Mouse (Mus musculus) midbrain, embryonic 15.5 days (tissue): ENCODE data around the gene Plet1. TPM values are rescaled to one million over a fixed set of nuclear protein-coding genes. Genes with fewer than 3 reads are reported as not detected.

Experiments used
- ATAC-seq: fragments of 200-750 bp; cut with Nextera tagmentation; replicated peaks from 2 replicates; pipeline ENCODE4 v1.8.0; 2017; ENCODE audit warnings: moderate TSS enrichment
- H3K27ac ChIP-seq: fragments of 300-500 bp; sonication (generic); 2 replicates; pipeline ENCODE4 v1.5.1; 2015; ENCODE audit warnings: mild to moderate bottlenecking, inconsistent platforms
- H3K27me3 ChIP-seq: fragments of 300-500 bp; sonication (generic); replicated peaks from 2 replicates; pipeline ENCODE4 v1.6.1; 2015; ENCODE audit warnings: inconsistent platforms
- H3K36me3 ChIP-seq: fragments of 300-500 bp; sonication (generic); replicated peaks from 2 replicates; pipeline ENCODE4 v1.6.1; 2015; ENCODE audit warnings: inconsistent platforms
- H3K4me1 ChIP-seq: fragments of 300-500 bp; sonication (generic); 2 replicates; pipeline ENCODE4 v1.6.1; 2015; ENCODE audit warnings: inconsistent platforms
- H3K4me2 ChIP-seq: fragments of 300-500 bp; sonication (generic); 2 replicates; pipeline ENCODE4 v1.6.1; 2015; ENCODE audit warnings: inconsistent platforms, mild to moderate bottlenecking, moderate library complexity
- H3K4me3 ChIP-seq: fragments of 300-500 bp; sonication (generic); 2 replicates; pipeline ENCODE4 v1.5.1; 2015; ENCODE audit warnings: mild to moderate bottlenecking, inconsistent platforms
- H3K9ac ChIP-seq: fragments of 300-500 bp; sonication (generic); 2 replicates; pipeline ENCODE4 v1.6.1; 2015; ENCODE audit warnings: mild to moderate bottlenecking, inconsistent platforms
- H3K9me3 ChIP-seq: fragments of 300-500 bp; sonication (generic); 2 replicates; pipeline ENCODE4 v1.6.1; 2016; ENCODE audit warnings: inconsistent platforms
- WGBS: fragments of 180-500 bp; shearing (Covaris S2); methylation state at CpG from one replicate; pipeline ENCODE4 v1.1.7; 2015; ENCODE audit warnings: mixed read lengths; 5-methylcytosine and 5-hydroxymethylcytosine counted together
- polyA plus RNA-seq: library from polyadenylated mRNA; unstranded; fragments of >200 nt; fragmentation: Nextera tagmentation; extraction: Ambion mirVana; gene quantifications from 2 replicates; pipeline ENCODE4 v1.2.1, GENCODE M21; 2015

Plet1 gene
- polyA plus RNA-seq, 1 experiment from 2014 or later, result 0.63 TPM

DNA sequence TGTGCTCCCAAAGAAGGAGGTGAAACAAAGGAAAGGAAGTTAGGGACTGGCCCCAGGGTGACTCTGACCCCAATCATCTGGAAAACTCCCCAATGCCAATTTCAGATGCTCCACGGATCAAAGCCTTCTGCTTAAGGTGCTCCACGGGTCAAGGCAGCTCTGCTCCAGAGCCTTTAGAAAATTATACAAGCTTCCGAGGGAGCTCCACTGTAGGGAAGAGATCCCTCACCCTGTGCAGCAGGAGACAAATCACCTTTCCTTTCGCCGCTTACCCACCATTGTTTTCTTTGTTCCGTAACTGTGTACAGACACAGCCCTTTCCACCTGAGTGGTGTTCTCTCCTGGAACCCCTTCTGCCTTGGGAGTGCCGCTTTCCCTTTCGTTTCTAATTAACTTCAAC lies 18.6 kb upstream of the Plet1 start:
- Histone ChIP-seq H3K9ac (no peak overlapping the region), H3K4me2 (no peak overlapping the region), H3K27ac (no peak overlapping the region), H3K36me3 (no peaks in the 10 kb centered on the region), H3K9me3 (no peaks in the 10 kb centered on the region), H3K4me1 (no peaks in the 10 kb centered on the region), H3K4me3 (no peak overlapping the region), H3K27me3 (0 out of 2 replicates have a peak, but pooled peaks cover 2% of the 10 kb centered on the region)
- WGBS, result 57% methylated on average over 8 of the region's 8 CpGs
- no peak for ATAC-seq

- Histone ChIP-seq H3K4me2 (no peak overlapping the region), H3K4me3 (no peak overlapping the region), H3K9me3 (no peaks in the 10 kb centered on the region), H3K4me1 (no peaks in the 10 kb centered on the region), H3K9ac (no peak overlapping the region), H3K27me3 (0 out of 2 replicates have a peak, but pooled peaks cover 2% of the 10 kb centered on the region), H3K27ac (no peak overlapping the region), H3K36me3 (no peaks in the 10 kb centered on the region)
- WGBS, result 77% methylated on average over 7 of the region's 7 CpGs
- ATAC-seq, result no peak
Measured at GRCm38 (mm10) chr9:50476651-50477050, 17.7 kb upstream of the Plet1 start.

GRCm38 (mm10) chr9:50477270-50477669 lies 17.1 kb upstream of the Plet1 start:
- no peak overlapping the region for H3K4me2 ChIP-seq
- ATAC-seq, result no peak
- H3K4me3 ChIP-seq, result no peak overlapping the region
- H3K4me1 ChIP-seq, result no peaks in the 10 kb centered on the region
- no peaks in the 10 kb centered on the region for H3K9me3 ChIP-seq
- H3K36me3 ChIP-seq, result no peaks in the 10 kb centered on the region
- 92% methylated on average over 9 of the region's 9 CpGs for WGBS
- no peak overlapping the region for H3K27ac ChIP-seq
- H3K9ac ChIP-seq, result no peak overlapping the region
- H3K27me3 ChIP-seq, result 0 out of 2 replicates have a peak, but pooled peaks cover 2% of the 10 kb centered on the region

- Histone ChIP-seq H3K36me3 (no peaks in the 10 kb centered on the region), H3K4me3 (no peak overlapping the region), H3K4me1 (no peaks in the 10 kb centered on the region), H3K27ac (no peak overlapping the region), H3K9me3 (no peaks in the 10 kb centered on the region), H3K4me2 (no peak overlapping the region), H3K27me3 (0 out of 2 replicates have a peak, but pooled peaks cover 2% of the 10 kb centered on the region), H3K9ac (no peak overlapping the region)
- 12% methylated on average over 5 of the region's 5 CpGs for WGBS
- ATAC-seq, result no peak
Measured at GRCm38 (mm10) chr9:50478826-50479225, 15.5 kb upstream of the Plet1 start.

DNA sequence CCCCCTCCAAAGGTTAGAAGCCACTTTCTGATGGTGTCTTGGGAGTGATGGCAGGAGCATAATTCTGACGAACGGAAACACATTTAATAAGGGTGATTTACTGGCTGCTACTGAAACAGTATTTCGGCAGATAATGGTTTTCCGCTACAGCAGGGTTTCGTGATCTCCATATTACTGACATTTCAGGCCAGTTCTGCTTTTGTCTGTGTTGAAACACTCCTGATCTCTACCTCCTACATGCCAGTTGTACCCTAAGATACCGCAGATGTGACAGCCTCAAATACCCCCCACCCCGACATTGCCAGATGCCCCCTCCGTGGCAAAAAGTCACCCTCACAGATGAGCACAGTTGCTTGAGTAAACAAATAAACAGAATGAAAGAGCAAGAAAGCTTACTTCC lies 14.8 kb upstream of the Plet1 start:
- Histone ChIP-seq H3K4me1 (no peaks in the 10 kb centered on the region), H3K27me3 (0 out of 2 replicates have a peak, but pooled peaks cover 2% of the 10 kb centered on the region), H3K4me2 (no peak overlapping the region), H3K27ac (no peak overlapping the region), H3K4me3 (no peak overlapping the region), H3K36me3 (no peaks in the 10 kb centered on the region), H3K9ac (no peak overlapping the region), H3K9me3 (no peaks in the 10 kb centered on the region)
- ATAC-seq, result no peak
- 30% methylated on average over 8 of the region's 8 CpGs for WGBS

GRCm38 (mm10) chr9:50482743-50483142 lies 11.6 kb upstream of the Plet1 start:
- ATAC-seq, result no peak
- no peaks in the 10 kb centered on the region; the same call in 1 of the 2 replicates for H3K27me3 ChIP-seq
- no peaks in the 10 kb centered on the region for H3K9me3 ChIP-seq
- 89% methylated on average over 8 of the region's 8 CpGs for WGBS
- no peak overlapping the region for H3K27ac ChIP-seq
- no peak overlapping the region for H3K9ac ChIP-seq
- no peak overlapping the region for H3K4me3 ChIP-seq
- H3K4me2 ChIP-seq, result no peak overlapping the region
- H3K36me3 ChIP-seq, result no peaks in the 10 kb centered on the region
- peaks cover 6% of the 10 kb centered on the region for H3K4me1 ChIP-seq

DNA sequence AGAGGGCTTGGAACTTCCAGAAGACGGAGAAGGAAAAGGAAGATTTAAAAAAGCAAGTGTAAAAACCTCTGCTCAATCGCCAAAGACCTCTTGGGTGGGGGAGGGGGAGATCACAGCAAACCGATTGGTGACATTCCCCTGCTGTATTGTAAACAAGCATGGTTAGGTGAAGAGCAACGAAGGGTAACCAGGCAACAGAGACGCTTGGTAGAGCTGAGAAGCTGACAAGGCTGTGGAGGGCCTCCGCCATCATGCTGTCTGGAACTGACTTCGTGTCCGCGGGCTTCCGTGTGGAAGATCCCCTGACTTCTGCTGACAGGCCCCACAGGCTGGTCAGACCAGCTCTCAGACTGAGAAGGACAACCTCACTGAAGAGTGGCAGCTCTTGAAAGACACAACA lies 8.8 kb upstream of the Plet1 start:
- WGBS, result 7% methylated on average over 10 of the region's 10 CpGs
- no peak overlapping the region for H3K4me3 ChIP-seq
- no peak overlapping the region for H3K27ac ChIP-seq
- H3K4me2 ChIP-seq, result peak overlapping the region; percentile 34
- H3K9ac ChIP-seq, result no peak overlapping the region
- H3K4me1 ChIP-seq, result peaks cover 6% of the 10 kb centered on the region
- no peaks in the 10 kb centered on the region; the same call in 1 of the 2 replicates for H3K27me3 ChIP-seq
- H3K36me3 ChIP-seq, result no peaks in the 10 kb centered on the region
- ATAC-seq, result no peak
- no peaks in the 10 kb centered on the region for H3K9me3 ChIP-seq

DNA sequence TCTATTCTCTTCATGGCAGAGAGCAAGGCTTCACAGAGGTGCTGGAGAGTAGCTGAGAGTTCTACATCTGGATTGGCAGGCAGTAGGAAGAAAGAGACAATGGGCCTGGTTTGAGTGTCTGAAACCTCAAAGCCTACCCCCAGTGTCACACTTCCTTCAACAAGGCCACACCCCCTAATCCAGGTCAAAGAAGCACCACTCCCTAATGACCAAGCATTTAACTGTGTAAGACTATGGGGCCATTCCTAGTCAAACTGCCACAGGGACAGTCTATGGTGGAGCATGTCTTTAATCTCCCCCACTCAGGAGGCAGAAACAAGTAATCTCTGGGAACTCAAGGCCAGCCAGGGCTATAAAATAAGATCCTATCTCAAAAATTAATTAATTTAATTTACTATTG lies 3.5 kb upstream of the Plet1 start:
- Histone ChIP-seq H3K9ac (no peak overlapping the region), H3K27me3 (no peaks in the 10 kb centered on the region; the same call in 1 of the 2 replicates), H3K9me3 (no peaks in the 10 kb centered on the region), H3K4me3 (no peak overlapping the region), H3K36me3 (no peaks in the 10 kb centered on the region), H3K4me2 (no peak overlapping the region), H3K4me1 (peaks cover 2% of the 10 kb centered on the region; the same call in 1 of the 2 replicates), H3K27ac (no peak overlapping the region)
- no peak for ATAC-seq

DNA sequence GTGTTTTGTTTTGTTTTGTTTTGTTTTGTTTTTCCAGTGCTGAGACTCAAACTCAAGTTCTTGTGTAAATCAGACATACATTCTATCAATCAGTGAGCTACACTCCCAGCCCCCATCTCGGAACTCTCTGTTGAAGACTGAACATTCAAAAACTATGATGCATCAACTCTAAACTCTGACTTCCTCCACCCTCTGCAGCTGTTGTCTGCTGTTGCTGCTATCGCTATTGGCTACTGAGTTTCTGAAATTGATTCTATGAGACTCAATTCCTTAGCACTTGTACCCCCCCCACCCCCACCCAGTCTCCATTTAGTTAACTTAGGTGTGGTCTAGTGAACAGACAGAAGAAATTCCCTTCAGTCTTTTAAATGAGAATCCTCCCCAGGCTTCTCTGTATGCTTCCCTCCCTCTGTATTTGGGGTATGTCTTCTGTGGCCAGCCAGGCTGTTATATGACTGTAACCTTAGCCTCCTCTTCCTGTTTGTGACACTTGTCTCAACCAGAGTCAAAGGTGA lies 2.7 kb upstream of the Plet1 start:
- Histone ChIP-seq H3K27ac (no peak overlapping the region), H3K4me3 (no peak overlapping the region), H3K36me3 (no peaks in the 10 kb centered on the region), H3K9me3 (no peaks in the 10 kb centered on the region), H3K27me3 (no peaks in the 10 kb centered on the region; the same call in 1 of the 2 replicates), H3K9ac (no peak overlapping the region), H3K4me2 (no peak overlapping the region), H3K4me1 (peaks cover 9% of the 10 kb centered on the region; the same call in 1 of the 2 replicates)
- WGBS, result 91% methylated on average over 2 of the region's 2 CpGs
- ATAC-seq, result no peak

GRCm38 (mm10) chr9:50493777-50494176 lies 548 bp upstream of the Plet1 start:
- no peak overlapping the region for H3K4me2 ChIP-seq
- ATAC-seq, result no peak
- peaks cover 14% of the 10 kb centered on the region for H3K4me1 ChIP-seq
- H3K9me3 ChIP-seq, result no peaks in the 10 kb centered on the region
- H3K36me3 ChIP-seq, result no peaks in the 10 kb centered on the region
- H3K9ac ChIP-seq, result no peak overlapping the region
- H3K27me3 ChIP-seq, result no peaks in the 10 kb centered on the region
- H3K4me3 ChIP-seq, result no peak overlapping the region
- 69% methylated on average over 2 of the region's 2 CpGs for WGBS
- no peak overlapping the region for H3K27ac ChIP-seq

DNA sequence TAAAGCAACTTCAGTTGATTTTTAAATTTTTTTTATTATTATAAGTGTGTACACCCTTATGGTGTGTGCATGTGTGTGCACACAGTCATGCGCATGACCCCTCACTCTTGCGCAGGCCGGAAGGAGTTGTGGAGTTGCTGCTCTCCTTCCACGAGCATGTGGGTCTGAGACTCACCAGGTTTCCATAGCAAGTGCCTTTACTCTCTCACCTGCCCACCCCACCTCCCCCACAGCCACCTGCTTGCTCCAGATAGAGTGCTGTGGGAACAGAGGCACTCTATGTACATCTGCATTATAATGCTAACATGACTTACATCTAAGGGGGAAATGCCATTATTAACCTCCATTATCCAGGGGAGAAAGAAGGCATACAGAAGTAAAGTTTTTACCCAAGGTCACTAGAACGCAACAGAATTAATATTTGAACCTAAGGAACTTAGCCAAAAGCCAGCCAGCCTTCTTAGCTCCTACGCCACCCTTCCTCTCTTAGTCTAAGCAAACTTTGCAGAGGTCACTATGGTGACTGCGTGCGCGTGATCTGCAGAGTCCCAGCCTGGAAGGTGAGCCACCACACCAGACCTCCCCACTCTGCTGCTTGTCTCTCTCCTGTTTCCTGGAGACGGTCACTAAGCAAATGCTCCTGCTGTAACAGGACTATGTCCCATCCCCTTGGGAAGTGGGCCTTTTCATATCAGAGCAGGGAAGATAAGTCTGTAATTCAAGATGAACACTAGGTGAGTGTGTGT lies 1.3 kb downstream of the Plet1 start:
- no peak overlapping the region for H3K9ac ChIP-seq
- 63% methylated on average over 10 of the region's 10 CpGs for WGBS
- no peak overlapping the region; the same call in 1 of the 2 replicates for H3K27ac ChIP-seq
- H3K27me3 ChIP-seq, result no peaks in the 10 kb centered on the region
- H3K4me3 ChIP-seq, result no peak overlapping the region
- H3K9me3 ChIP-seq, result no peaks in the 10 kb centered on the region
- ATAC-seq, result 0 out of 2 replicates have a peak, but pooled peaks have one; percentile 11
- no peaks in the 10 kb centered on the region for H3K36me3 ChIP-seq
- H3K4me2 ChIP-seq, result no peak overlapping the region
- peaks cover 14% of the 10 kb centered on the region for H3K4me1 ChIP-seq

- no peak overlapping the region for H3K9ac ChIP-seq
- H3K27me3 ChIP-seq, result no peaks in the 10 kb centered on the region
- 14% methylated on average over 6 of the region's 6 CpGs for WGBS
- H3K36me3 ChIP-seq, result no peaks in the 10 kb centered on the region
- no peak overlapping the region; the same call in 1 of the 2 replicates for H3K27ac ChIP-seq
- no peak for ATAC-seq
- no peak overlapping the region for H3K4me3 ChIP-seq
- H3K9me3 ChIP-seq, result no peaks in the 10 kb centered on the region
- no peak overlapping the region for H3K4me2 ChIP-seq
- peaks cover 14% of the 10 kb centered on the region for H3K4me1 ChIP-seq
Measured at GRCm38 (mm10) chr9:50496151-50496505, 1.8 kb downstream of the Plet1 start.

GRCm38 (mm10) chr9:50496546-50496945 lies 2.2 kb downstream of the Plet1 start:
- Histone ChIP-seq H3K9ac (no peak overlapping the region), H3K9me3 (no peaks in the 10 kb centered on the region), H3K4me2 (no peak overlapping the region), H3K27me3 (no peaks in the 10 kb centered on the region), H3K27ac (no peak overlapping the region), H3K4me3 (no peak overlapping the region), H3K36me3 (no peaks in the 10 kb centered on the region), H3K4me1 (peaks cover 14% of the 10 kb centered on the region)
- 24% methylated on average over 6 of the region's 6 CpGs for WGBS
- ATAC-seq, result no peak
